Mouse (Mus musculus) lung, embryonic 16.5 days (tissue): Measurements from ENCODE around the gene Trarg1. TPM values are rescaled to one million over a fixed set of nuclear protein-coding genes. Genes with fewer than 3 reads are reported as not detected.
A peak's percentile ranks its signal among the peaks of the same experiment; 100 is the strongest.

ENCODE experiments used
- ATAC-seq: fragments of 200-750 bp; cut with Nextera tagmentation; 2 replicates; pipeline ENCODE4 v1.8.0; 2017; ENCODE audit warnings: low read depth, mild to moderate bottlenecking, moderate library complexity
- H3K27ac ChIP-seq: fragments of 300-500 bp; sonication (generic); 2 replicates; pipeline ENCODE4 v1.5.1; 2014; ENCODE audit warnings: mild to moderate bottlenecking, control low read depth, low read length
- H3K27me3 ChIP-seq: fragments of 300-500 bp; sonication (generic); 2 replicates; pipeline ENCODE4 v1.6.1; 2014; ENCODE audit warnings: low read depth, low read length, mixed read lengths; ENCODE audit not compliant: control insufficient read depth, insufficient read depth
- H3K36me3 ChIP-seq: fragments of 300-500 bp; sonication (generic); 2 replicates; pipeline ENCODE4 v1.6.1; 2014; ENCODE audit warnings: low read length; ENCODE audit not compliant: control insufficient read depth, insufficient read depth
- H3K4me1 ChIP-seq: fragments of 300-500 bp; sonication (generic); replicated peaks from 2 replicates; pipeline ENCODE4 v1.6.1; 2014; ENCODE audit warnings: low read length, mixed read lengths; ENCODE audit not compliant: control insufficient read depth, insufficient read depth
- H3K4me2 ChIP-seq: fragments of 300-500 bp; sonication (generic); 2 replicates; pipeline ENCODE4 v1.6.1; 2014; ENCODE audit warnings: low read depth, low read length, control low read depth
- H3K4me3 ChIP-seq: fragments of 300-500 bp; sonication (generic); 2 replicates; pipeline ENCODE4 v1.5.1; 2014; ENCODE audit warnings: mild to moderate bottlenecking, low read length, control low read depth
- H3K9ac ChIP-seq: fragments of 300-500 bp; sonication (generic); 2 replicates; pipeline ENCODE4 v1.6.1; 2014; ENCODE audit warnings: low read length, control low read depth
- H3K9me3 ChIP-seq: fragments of 300-500 bp; sonication (generic); 2 replicates; pipeline ENCODE4 v1.6.1; 2016; ENCODE audit warnings: low read length; ENCODE audit not compliant: control insufficient read depth
- WGBS: fragments of 180-500 bp; shearing (Covaris S2); extraction: QIAGEN DNeasy Blood & Tissue Kit; methylation state at CpG from one replicate; pipeline ENCODE4 v1.1.7; 2014; 5-methylcytosine and 5-hydroxymethylcytosine counted together
- polyA plus RNA-seq: library from polyadenylated mRNA; unstranded; fragments of >200 nt; fragmentation: Nextera tagmentation; extraction: Ambion mirVana; gene quantifications from 2 replicates; pipeline ENCODE4 v1.2.1, GENCODE M21; 2015

Trarg1 gene
- polyA plus RNA-seq, 1 experiment from 2014 or later, result 1.2 TPM

DNA sequence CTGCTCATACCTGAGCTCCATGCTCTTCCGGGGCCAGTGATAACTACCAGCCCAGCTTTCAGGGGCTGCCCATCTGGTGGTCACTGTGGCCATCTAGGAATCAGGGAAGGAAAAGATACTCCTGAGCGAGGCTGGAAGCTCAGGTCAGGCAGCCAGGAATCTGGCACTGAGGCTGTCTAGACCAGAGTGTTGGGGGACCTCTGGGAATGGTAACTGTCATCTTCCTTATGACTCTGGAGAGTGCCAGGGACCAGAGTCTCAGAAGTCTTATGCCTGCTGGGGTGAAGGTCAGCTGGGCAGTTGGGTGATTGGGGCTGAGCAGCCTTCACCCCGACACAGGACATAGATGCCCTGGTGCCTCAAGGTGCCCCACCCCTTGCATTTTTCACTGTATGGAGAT is 28.0 kb downstream of the Trarg1 start:
- ATAC-seq, result no peak
- Histone ChIP-seq H3K27me3 (no peaks in the 10 kb centered on the region), H3K27ac (no peak overlapping the region), H3K9ac (no peak overlapping the region), H3K36me3 (no peaks in the 10 kb centered on the region), H3K4me1 (peaks cover 12% of the 10 kb centered on the region; the same call in 1 of the 2 replicates), H3K9me3 (peaks cover 4% of the 10 kb centered on the region; the same call in 1 of the 2 replicates), H3K4me2 (no peak overlapping the region), H3K4me3 (no peak overlapping the region)
- 81% methylated on average over 3 of the region's 3 CpGs for WGBS

DNA sequence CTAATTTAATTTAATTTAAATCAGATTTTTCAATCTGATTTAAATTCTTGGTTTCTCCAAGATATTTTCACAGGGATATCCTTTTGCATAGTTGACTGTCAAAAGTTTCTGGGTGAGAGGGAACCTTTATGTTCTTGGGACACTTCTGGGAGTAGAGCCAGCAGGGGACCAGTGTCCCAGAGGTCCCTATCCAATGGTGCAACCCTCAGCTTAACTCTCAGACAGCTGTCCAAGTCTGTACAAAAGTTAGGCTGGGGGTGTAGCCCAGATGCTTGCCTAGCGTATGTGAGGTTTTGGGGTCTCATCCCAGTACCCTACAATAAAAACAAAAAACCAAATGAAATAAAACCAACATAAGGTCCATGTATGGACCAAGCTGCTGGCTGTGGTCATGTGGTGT is 28.5 kb downstream of the Trarg1 start:
- H3K9ac ChIP-seq, result no peak overlapping the region
- H3K27ac ChIP-seq, result peak overlapping the region; percentile 36; the same call in 1 of the 2 replicates
- H3K9me3 ChIP-seq, result peaks cover 4% of the 10 kb centered on the region; the same call in 1 of the 2 replicates
- H3K4me2 ChIP-seq, result no peak overlapping the region
- ATAC-seq, result peak; percentile 66; the same call in 1 of the 2 replicates
- H3K27me3 ChIP-seq, result no peaks in the 10 kb centered on the region
- peaks cover 12% of the 10 kb centered on the region; the same call in 1 of the 2 replicates for H3K4me1 ChIP-seq
- H3K4me3 ChIP-seq, result no peak overlapping the region
- 76% methylated on average over 1 of the region's 1 CpGs for WGBS
- H3K36me3 ChIP-seq, result no peaks in the 10 kb centered on the region

DNA sequence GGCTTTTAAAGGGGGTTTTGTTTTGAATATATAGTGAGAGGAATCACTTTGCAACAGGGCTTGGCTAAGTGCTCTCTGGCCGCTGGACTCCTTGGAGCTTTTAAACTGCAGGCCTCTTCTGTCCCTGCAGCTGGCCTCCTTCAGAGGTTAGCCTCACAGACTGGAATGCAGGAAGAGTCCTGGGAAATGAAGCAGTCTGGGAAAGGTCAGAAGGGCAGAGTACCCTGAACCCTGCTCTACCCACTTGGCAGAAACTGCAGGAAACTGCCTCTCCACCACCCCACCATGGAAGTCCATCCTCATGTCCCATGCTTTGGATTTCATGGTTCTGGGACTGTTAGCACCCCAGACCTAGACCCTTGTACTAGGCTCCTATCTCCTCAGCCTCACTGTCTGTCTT is 29.3 kb downstream of the Trarg1 start:
- Histone ChIP-seq H3K36me3 (no peaks in the 10 kb centered on the region), H3K9me3 (peaks cover 4% of the 10 kb centered on the region; the same call in 1 of the 2 replicates), H3K4me3 (no peak overlapping the region), H3K9ac (no peak overlapping the region), H3K4me1 (peaks cover 12% of the 10 kb centered on the region; the same call in 1 of the 2 replicates), H3K4me2 (no peak overlapping the region), H3K27me3 (no peaks in the 10 kb centered on the region), H3K27ac (0 out of 2 replicates have a peak overlapping the region, but pooled peaks have one; percentile 15)
- ATAC-seq, result no peak
- WGBS, result 19% methylated on average over 1 of the region's 1 CpGs

DNA sequence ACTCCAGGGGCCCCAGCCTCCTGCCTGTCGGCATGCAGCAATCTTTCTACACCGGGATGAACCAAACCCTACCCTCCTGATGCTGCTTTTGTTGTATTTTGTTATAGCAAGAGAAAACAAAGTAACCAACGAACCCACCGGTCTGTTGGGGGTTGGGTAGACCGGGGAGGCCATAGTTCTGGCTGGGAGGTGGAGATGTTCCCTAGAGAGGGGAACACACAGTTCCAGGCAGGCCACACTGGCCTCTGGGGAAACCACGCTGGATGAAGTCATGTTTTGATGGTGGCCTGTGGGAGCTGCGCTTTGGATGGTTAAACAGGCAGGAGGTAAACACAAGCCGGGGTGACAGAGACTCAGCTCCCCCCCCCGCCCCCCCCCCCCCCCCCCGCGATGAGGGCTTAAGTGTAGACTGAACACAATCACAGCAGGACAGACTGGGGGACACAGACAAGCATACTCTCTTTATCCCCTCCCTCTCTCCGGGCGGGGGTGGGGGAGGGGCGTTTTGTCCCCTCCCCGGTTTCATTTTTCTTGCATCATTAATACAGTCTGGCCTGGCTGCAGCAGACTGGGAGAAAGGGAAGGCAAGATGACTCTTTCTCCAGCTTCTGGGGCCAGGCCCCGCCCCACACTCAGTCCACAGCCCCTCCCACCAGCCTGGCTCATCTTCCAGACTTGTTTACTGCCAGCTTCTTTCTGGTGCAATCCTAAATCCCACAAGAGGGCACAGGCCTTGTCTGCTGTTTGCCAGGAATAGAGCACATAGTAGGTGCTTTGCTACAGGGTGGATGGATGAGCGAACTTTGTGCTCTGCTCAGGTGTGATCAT is 30.2 kb downstream of the Trarg1 start:
- WGBS, result 22% methylated on average over 15 of the region's 17 CpGs
- peak; percentile 83 for ATAC-seq
- H3K9ac ChIP-seq, result no peak overlapping the region

DNA sequence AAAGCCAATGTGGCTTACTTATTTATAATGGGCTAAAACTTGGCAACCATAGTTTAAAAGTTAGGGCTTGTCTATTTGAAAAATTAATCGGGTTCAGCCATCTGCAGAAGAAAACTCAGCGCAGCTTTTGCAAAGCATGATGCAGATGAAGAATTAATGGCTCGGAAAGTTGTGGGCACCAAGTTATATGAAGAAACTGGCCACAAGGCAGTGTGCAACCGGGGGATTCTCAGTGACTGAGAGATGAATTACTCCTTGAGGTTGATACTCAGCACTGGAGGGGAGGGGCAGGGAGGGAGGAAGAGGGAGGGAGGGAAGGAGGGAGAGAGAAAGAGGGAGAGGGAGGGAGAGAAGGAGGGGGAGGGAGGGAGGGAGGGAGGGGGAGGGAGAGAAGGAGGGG is 37.4 kb downstream of the Trarg1 start:
- Histone ChIP-seq H3K9ac (no peak overlapping the region), H3K27me3 (no peaks in the 10 kb centered on the region), H3K36me3 (no peaks in the 10 kb centered on the region), H3K4me1 (no peaks in the 10 kb centered on the region), H3K4me2 (no peak overlapping the region), H3K9me3 (no peaks in the 10 kb centered on the region), H3K27ac (no peak overlapping the region), H3K4me3 (no peak overlapping the region)
- no peak for ATAC-seq
- WGBS, result 50% methylated on average over 4 of the region's 4 CpGs

More for the DNA sequence above, 30.2 kb downstream of the Trarg1 start:
- Histone ChIP-seq H3K27me3 (no peaks in the 10 kb centered on the region), H3K9me3 (peaks cover 4% of the 10 kb centered on the region; the same call in 1 of the 2 replicates), H3K4me2 (peak overlapping the region; percentile 28), H3K4me3 (no peak overlapping the region), H3K36me3 (no peaks in the 10 kb centered on the region), H3K27ac (peak overlapping the region; percentile 38; the same call in 1 of the 2 replicates), H3K4me1 (peaks cover 12% of the 10 kb centered on the region; the same call in 1 of the 2 replicates)

DNA sequence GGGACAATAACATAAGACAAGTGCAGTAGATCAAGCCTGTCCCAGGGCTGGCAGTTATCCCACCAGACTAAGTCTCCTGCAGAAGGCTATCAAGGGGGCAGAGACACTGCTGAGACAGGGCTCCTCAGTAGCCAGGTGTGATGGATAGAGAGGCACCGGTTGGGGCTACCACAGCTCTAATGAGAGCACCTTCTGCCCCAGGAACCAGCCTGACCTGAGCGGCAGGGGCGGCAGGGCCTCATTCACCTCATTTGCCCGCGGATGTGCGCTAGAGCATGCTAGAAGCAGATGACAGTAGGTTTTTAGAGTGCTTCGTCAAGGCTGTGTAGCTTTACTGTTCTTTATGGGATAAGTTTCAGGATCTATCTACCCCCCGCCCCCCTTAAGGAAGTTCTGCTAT is 44.3 kb downstream of the Trarg1 start:
- Histone ChIP-seq H3K4me1 (no peaks in the 10 kb centered on the region), H3K4me2 (no peak overlapping the region), H3K27me3 (no peaks in the 10 kb centered on the region), H3K9me3 (no peaks in the 10 kb centered on the region), H3K36me3 (peaks cover 5% of the 10 kb centered on the region; the same call in 1 of the 2 replicates), H3K4me3 (no peak overlapping the region), H3K9ac (no peak overlapping the region), H3K27ac (no peak overlapping the region)
- WGBS, result 70% methylated on average over 8 of the region's 8 CpGs
- no peak for ATAC-seq

DNA sequence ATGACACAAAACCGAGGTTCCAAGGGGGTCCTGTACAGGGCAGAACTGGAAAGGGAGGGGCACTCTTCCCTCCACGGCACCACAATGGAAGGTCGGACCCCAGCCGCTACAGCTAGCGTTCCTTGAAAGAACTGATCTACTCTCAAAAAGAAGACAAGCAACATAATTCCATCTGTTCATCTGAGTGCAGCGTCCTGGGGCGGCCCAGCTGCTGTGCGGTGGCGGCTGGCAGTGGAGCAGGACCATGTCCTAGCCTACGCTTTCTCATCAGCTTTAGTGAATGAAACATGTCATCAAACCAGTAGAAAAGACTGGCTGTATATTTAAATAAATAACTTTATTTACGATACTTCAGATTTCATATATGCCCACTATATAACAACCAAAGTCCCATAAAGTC is 48.5 kb downstream of the Trarg1 start:
- no peak overlapping the region for H3K9ac ChIP-seq
- 91% methylated on average over 11 of the region's 11 CpGs for WGBS
- no peak overlapping the region for H3K27ac ChIP-seq
- no peak for ATAC-seq
- no peak overlapping the region for H3K4me2 ChIP-seq
- peaks cover 15% of the 10 kb centered on the region for H3K36me3 ChIP-seq
- no peaks in the 10 kb centered on the region for H3K4me1 ChIP-seq
- no peaks in the 10 kb centered on the region for H3K27me3 ChIP-seq
- no peaks in the 10 kb centered on the region for H3K9me3 ChIP-seq
- no peak overlapping the region for H3K4me3 ChIP-seq

DNA sequence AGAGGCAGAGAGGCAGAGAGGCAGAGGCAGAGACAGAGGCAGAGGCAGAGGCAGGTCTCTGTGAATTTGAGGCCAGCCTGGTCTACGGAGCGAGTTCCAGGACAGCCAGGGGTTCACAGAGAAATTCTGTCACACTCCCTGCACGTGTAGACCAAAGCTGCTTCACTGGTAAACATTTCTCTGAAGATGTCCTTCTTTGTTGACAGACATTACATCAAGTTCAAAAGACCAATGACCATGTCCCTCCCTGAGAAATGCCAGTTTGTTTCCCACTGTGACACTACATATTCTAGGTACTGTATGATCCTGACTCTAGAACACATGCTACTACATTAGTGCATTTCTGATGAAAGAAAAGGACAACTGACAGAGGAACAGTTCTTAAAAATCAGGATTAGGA is 51.0 kb downstream of the Trarg1 start:
- Histone ChIP-seq H3K9ac (no peak overlapping the region), H3K4me1 (no peaks in the 10 kb centered on the region), H3K27ac (no peak overlapping the region), H3K4me3 (no peak overlapping the region), H3K27me3 (no peaks in the 10 kb centered on the region), H3K36me3 (peaks cover 22% of the 10 kb centered on the region), H3K9me3 (no peaks in the 10 kb centered on the region), H3K4me2 (no peak overlapping the region)
- 75% methylated on average over 3 of the region's 3 CpGs for WGBS
- no peak for ATAC-seq

DNA sequence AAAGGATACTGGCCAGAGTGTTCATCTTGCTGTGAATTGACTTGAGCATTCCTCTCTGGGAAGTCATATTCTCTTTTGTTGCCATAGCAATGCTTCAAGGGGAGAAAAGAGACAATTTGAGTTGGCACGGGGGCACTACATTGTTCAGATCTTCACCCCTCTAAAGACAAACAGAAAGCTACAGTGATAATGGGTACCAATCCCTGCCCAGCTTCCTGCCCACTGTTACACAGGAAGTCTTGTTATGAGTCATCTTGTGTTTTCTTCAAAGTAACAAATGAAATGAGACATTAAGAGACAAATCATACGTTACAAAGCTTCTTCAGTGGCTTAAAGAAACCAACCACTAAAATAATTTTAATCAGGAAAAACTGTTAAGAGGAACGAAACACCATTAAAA is 55.0 kb downstream of the Trarg1 start:
- no peak for ATAC-seq
- H3K9ac ChIP-seq, result no peak overlapping the region
- H3K36me3 ChIP-seq, result peaks cover 18% of the 10 kb centered on the region
- 69% methylated on average over 3 of the region's 3 CpGs for WGBS
- no peaks in the 10 kb centered on the region for H3K4me1 ChIP-seq
- no peak overlapping the region for H3K27ac ChIP-seq
- no peak overlapping the region for H3K4me2 ChIP-seq
- no peaks in the 10 kb centered on the region for H3K9me3 ChIP-seq
- no peaks in the 10 kb centered on the region for H3K27me3 ChIP-seq
- H3K4me3 ChIP-seq, result no peak overlapping the region
